26 mouse cellular contexts compared by ENCODE assay signal in genomic region chr12:76795350-76795749, GRCm38 (mm10). TPM values are rescaled to one million over a fixed set of nuclear protein-coding genes. Genes with fewer than 3 reads are reported as not detected.
DNase-seq lines count a peak whose midpoint lies in the region; ATAC-seq and TF ChIP-seq lines count a peak whose summit lies in the region.
"Had no signal": no experiment of that assay in that cellular context is flagged by ENCODE, and none has a peak within 500 bp of the region (broad histone marks: within the 10 kb centered on the region; RNA-seq: fewer than 3 reads in every experiment).

Gpx2 (minus strand) TSS chr12:76795554.

- H3K4me3 ChIP-seq in intestine, embryonic 15.5 days (replicated peaks), result peak within 1 kb of the TSS; percentile 20; the same call in 1 of the 2 replicates
- no peak within 1 kb of the TSS for H3K4me3 ChIP-seq in lung, postnatal 0 days (ENCODE audit: low read depth, low read length)
- peak within 1 kb of the TSS; percentile 30 for H3K4me3 ChIP-seq in stomach, embryonic 16.5 days (replicated peaks; ENCODE audit: low read length)
- H3K4me3 ChIP-seq in kidney, embryonic 16.5 days (ENCODE audit: low read length), result no peak within 1 kb of the TSS
- H3K4me3 ChIP-seq in midbrain, postnatal 0 days (ENCODE audit: low read depth, low read length), result no peak within 1 kb of the TSS
- H3K4me3 ChIP-seq: erythroblast, embryonic 14.5 days; heart, adult 2 months; heart, embryonic 15.5 days; hindbrain, embryonic 15.5 days; liver, embryonic 15.5 days; megakaryocyte, embryonic 14.5 days; myocyte; neural tube, embryonic 15.5 days had no signal

- no peaks in the 10 kb centered on the region for H3K9me3 ChIP-seq in intestine, embryonic 15.5 days
- H3K9me3 ChIP-seq in lung, postnatal 0 days (ENCODE audit: low read length), result no peaks in the 10 kb centered on the region
- H3K9me3 ChIP-seq in stomach, embryonic 16.5 days (replicated peaks; ENCODE audit: control insufficient read depth, low read length), result no peaks in the 10 kb centered on the region
- no peaks in the 10 kb centered on the region for H3K9me3 ChIP-seq in kidney, embryonic 16.5 days (ENCODE audit: low read length)
- no peaks in the 10 kb centered on the region for H3K9me3 ChIP-seq in midbrain, postnatal 0 days (ENCODE audit: low read length)
- H3K9me3 ChIP-seq: heart, embryonic 15.5 days; hindbrain, embryonic 15.5 days; liver, embryonic 15.5 days; megakaryocyte, embryonic 14.5 days; neural tube, embryonic 15.5 days had no signal

- no peak for TF ChIP-seq EP300 in lung, postnatal 0 days (IDR thresholded peaks at IDR 0.05)

- H3K9ac ChIP-seq in intestine, embryonic 15.5 days, result no peak within 1 kb of the TSS
- no peak within 1 kb of the TSS for H3K9ac ChIP-seq in lung, postnatal 0 days (replicated peaks; ENCODE audit: low read depth)
- H3K9ac ChIP-seq in stomach, embryonic 16.5 days (ENCODE audit: low read length), result no peak within 1 kb of the TSS
- no peak within 1 kb of the TSS for H3K9ac ChIP-seq in kidney, embryonic 16.5 days (replicated peaks; ENCODE audit: low read length)
- no peak within 1 kb of the TSS for H3K9ac ChIP-seq in midbrain, postnatal 0 days (replicated peaks; ENCODE audit: low read length, poor library complexity, severe bottlenecking)
- H3K9ac ChIP-seq: heart, embryonic 15.5 days; hindbrain, embryonic 15.5 days; liver, embryonic 15.5 days; neural tube, embryonic 15.5 days had no signal

- DNase-seq in lung, adult 18-20 months, result peak; percentile 68 to 80
- no peak for DNase-seq in lung, postnatal 14 days
- peak; percentile 75 for DNase-seq in lung, postnatal 0 days (ENCODE audit: low spot score)
- DNase-seq in spleen, adult 12 weeks (ENCODE audit: low spot score), result no peak
- DNase-seq in midbrain, postnatal 0 days (ENCODE audit: low spot score), result no peak
- DNase-seq: adrenal gland, adult 2 months; cerebellum, adult 8-10 months; gastrocnemius, postnatal 25 days; heart, adult 2 months; heart, postnatal 4 days; kidney, adult 8-10 months; kidney, postnatal 4 days; midbrain, embryonic 14.5 days; thymus, postnatal 4 days had no signal

- H3K27me3 ChIP-seq in intestine, embryonic 15.5 days (replicated peaks), result no peaks in the 10 kb centered on the region
- H3K27me3 ChIP-seq in lung, postnatal 0 days (replicated peaks; ENCODE audit: insufficient read depth, low read length), result no peaks in the 10 kb centered on the region
- no peaks in the 10 kb centered on the region for H3K27me3 ChIP-seq in stomach, embryonic 16.5 days (ENCODE audit: control insufficient read depth, insufficient read depth, low read length)
- no peaks in the 10 kb centered on the region for H3K27me3 ChIP-seq in kidney, embryonic 16.5 days (ENCODE audit: insufficient read depth, low read length)
- H3K27me3 ChIP-seq in midbrain, postnatal 0 days (ENCODE audit: insufficient read depth, low read length), result no peaks in the 10 kb centered on the region
- H3K27me3 ChIP-seq: hindbrain, embryonic 15.5 days; neural tube, embryonic 15.5 days had no signal

- no peaks in the 10 kb centered on the region for H3K36me3 ChIP-seq in intestine, embryonic 15.5 days
- no peaks in the 10 kb centered on the region for H3K36me3 ChIP-seq in lung, postnatal 0 days (ENCODE audit: insufficient read depth, low read length)
- no peaks in the 10 kb centered on the region for H3K36me3 ChIP-seq in stomach, embryonic 16.5 days (ENCODE audit: control insufficient read depth, insufficient read depth, low read length)
- H3K36me3 ChIP-seq in kidney, embryonic 16.5 days (ENCODE audit: insufficient read depth, low read length), result no peaks in the 10 kb centered on the region
- peaks cover 16% of the 10 kb centered on the region for H3K36me3 ChIP-seq in midbrain, postnatal 0 days (ENCODE audit: insufficient read depth, low read length)
- H3K36me3 ChIP-seq: heart, embryonic 15.5 days; liver, embryonic 15.5 days had no signal

- ATAC-seq in intestine, embryonic 15.5 days, result peak; percentile 75
- peak; percentile 72 for ATAC-seq in lung, postnatal 0 days
- peak; percentile 75 for ATAC-seq in stomach, embryonic 16.5 days (ENCODE audit: insufficient read depth, low FRiP score)
- no peak for ATAC-seq in kidney, embryonic 16.5 days (ENCODE audit: low FRiP score, low TSS enrichment)
- ATAC-seq in midbrain, postnatal 0 days (ENCODE audit: low FRiP score), result no peak
- ATAC-seq: CD4-positive, CD25-positive, alpha-beta regulatory T cell, adult 4 months; forebrain, embryonic 14.5 days had no signal

- H3K4me1 ChIP-seq in intestine, embryonic 15.5 days (replicated peaks), result peaks cover 6% of the 10 kb centered on the region; the same call in 1 of the 2 replicates
- no peaks in the 10 kb centered on the region for H3K4me1 ChIP-seq in lung, postnatal 0 days (ENCODE audit: insufficient read depth, low read depth, low read length)
- H3K4me1 ChIP-seq in stomach, embryonic 16.5 days (ENCODE audit: control insufficient read depth, insufficient read depth, low read length), result peaks cover 15% of the 10 kb centered on the region; the same call in 1 of the 2 replicates
- no peaks in the 10 kb centered on the region for H3K4me1 ChIP-seq in kidney, embryonic 16.5 days (ENCODE audit: insufficient read depth, low read length)
- no peaks in the 10 kb centered on the region for H3K4me1 ChIP-seq in midbrain, postnatal 0 days (ENCODE audit: insufficient read depth, low read length)
- H3K4me1 ChIP-seq: liver, embryonic 15.5 days; neural tube, embryonic 15.5 days had no signal

- H3K27ac ChIP-seq in intestine, embryonic 15.5 days, result 0 out of 2 replicates have a peak within 1 kb of the TSS, but pooled peaks have one; percentile 9
- no peak within 1 kb of the TSS for H3K27ac ChIP-seq in lung, postnatal 0 days (ENCODE audit: low read length)
- H3K27ac ChIP-seq in stomach, embryonic 16.5 days (ENCODE audit: low read length), result peak within 1 kb of the TSS; percentile 70
- no peak within 1 kb of the TSS for H3K27ac ChIP-seq in kidney, embryonic 16.5 days (ENCODE audit: low read length)
- no peak within 1 kb of the TSS for H3K27ac ChIP-seq in midbrain, postnatal 0 days (ENCODE audit: low read depth, low read length)
- H3K27ac ChIP-seq: heart, adult 2 months; heart, embryonic 15.5 days; hindbrain, embryonic 15.5 days; liver, embryonic 15.5 days; neural tube, embryonic 15.5 days had no signal

- TF ChIP-seq CTCF in lung, postnatal 0 days (IDR thresholded peaks at IDR 0.05), result no peak
- no peak for TF ChIP-seq CTCF in midbrain, postnatal 0 days (IDR thresholded peaks at IDR 0.05)

- peak within 1 kb of the TSS; percentile 45 for H3K4me2 ChIP-seq in intestine, embryonic 15.5 days (replicated peaks)
- H3K4me2 ChIP-seq in lung, postnatal 0 days (replicated peaks; ENCODE audit: low read depth, low read length), result no peak within 1 kb of the TSS
- H3K4me2 ChIP-seq in stomach, embryonic 16.5 days (ENCODE audit: low read depth, low read length), result peak within 1 kb of the TSS; percentile 9
- H3K4me2 ChIP-seq in kidney, embryonic 16.5 days (replicated peaks; ENCODE audit: low read depth, low read length), result no peak within 1 kb of the TSS
- H3K4me2 ChIP-seq in midbrain, postnatal 0 days (ENCODE audit: low read depth, low read length, poor library complexity, severe bottlenecking), result no peak within 1 kb of the TSS
- H3K4me2 ChIP-seq: heart, embryonic 15.5 days; hindbrain, embryonic 15.5 days; liver, embryonic 15.5 days; neural tube, embryonic 15.5 days had no signal

- 60% methylated on average over 5 of the region's 5 CpGs for WGBS in intestine, embryonic 15.5 days
- WGBS in lung, postnatal 0 days, result 33% methylated on average over 5 of the region's 5 CpGs
- 50% methylated on average over 5 of the region's 5 CpGs for whole genome bisulfite sequencing in stomach, embryonic 16.5 days
- 75% methylated on average over 5 of the region's 5 CpGs for WGBS in kidney, embryonic 16.5 days
- WGBS in midbrain, postnatal 0 days, result 77% methylated on average over 5 of the region's 5 CpGs

RNA-seq across cellular contexts. Expression of gene Gpx2, which starts in this region (rescaled TPM):
- 81.9 and 89.6 TPM in 2 replicates for polyA plus RNA-seq in intestine, embryonic 15.5 days (2015; fragmentation: Nextera tagmentation; extraction: Ambion mirVana)
- 21.3 TPM in 2 replicates for polyA plus RNA-seq in lung, postnatal 0 days (2015; fragmentation: Nextera tagmentation; extraction: Ambion mirVana)
- 138 and 180 TPM in 2 replicates for polyA plus RNA-seq in stomach, embryonic 16.5 days (2015; fragmentation: Nextera tagmentation; extraction: Ambion mirVana)
- 0.34 and 0.35 TPM in 2 replicates for polyA plus RNA-seq in kidney, embryonic 16.5 days (2015; fragmentation: Nextera tagmentation; extraction: Ambion mirVana)
- 0.33 TPM in 1 of 2 replicates, not detected in the other for total RNA-seq in midbrain, postnatal 0 days (2014; rRNA removed)
- polyA plus RNA-seq in midbrain, postnatal 0 days (2015; fragmentation: Nextera tagmentation; extraction: Ambion mirVana), result 0.21 TPM in 1 of 2 replicates, not detected in the other
- total RNA-seq: adrenal gland, adult 2 months; gastrocnemius, postnatal 25 days; heart, adult 2 months; heart, postnatal 4 days had no signal
- polyA plus RNA-seq: adrenal gland, adult 2 months; CD4-positive, CD25-positive, alpha-beta regulatory T cell, adult 4 months; erythroblast, embryonic 14.5 days; forebrain, embryonic 14.5 days; hindbrain, embryonic 15.5 days; liver, embryonic 15.5 days; midbrain, embryonic 14.5 days; myocyte had no signal

Comparison
In these comparisons a context has a peak if more than half of its experiments do, and no peak if none do; other contexts are left out.
1. RNA of gene Gpx2 (polyA plus RNA-seq): 138 to 180 TPM in stomach, embryonic 16.5 days, 81.9 to 89.6 TPM in intestine, embryonic 15.5 days and 21.3 TPM in lung, postnatal 0 days; 0.34 to 0.35 TPM in kidney, embryonic 16.5 days and 0.21 TPM in midbrain, postnatal 0 days; every median in the first group is over 10 times any median in the second.
2. DNase-seq: peak in lung, adult 18-20 months (2 of 2) and lung, postnatal 0 days (single experiment); none in lung, postnatal 14 days (single experiment), spleen, adult 12 weeks (single experiment) and midbrain, postnatal 0 days (single experiment).
3. ATAC-seq: peak in intestine, embryonic 15.5 days (single experiment), lung, postnatal 0 days (single experiment) and stomach, embryonic 16.5 days (single experiment); none in kidney, embryonic 16.5 days (single experiment) and midbrain, postnatal 0 days (single experiment).
4. H3K27ac ChIP-seq: peak in intestine, embryonic 15.5 days (single experiment) and stomach, embryonic 16.5 days (single experiment); none in lung, postnatal 0 days (single experiment), kidney, embryonic 16.5 days (single experiment) and midbrain, postnatal 0 days (single experiment).
5. H3K4me2 ChIP-seq: peak in intestine, embryonic 15.5 days (single experiment) and stomach, embryonic 16.5 days (single experiment); none in lung, postnatal 0 days (single experiment), kidney, embryonic 16.5 days (single experiment) and midbrain, postnatal 0 days (single experiment).
6. H3K4me3 ChIP-seq: peak in intestine, embryonic 15.5 days (single experiment) and stomach, embryonic 16.5 days (single experiment); none in lung, postnatal 0 days (single experiment), kidney, embryonic 16.5 days (single experiment) and midbrain, postnatal 0 days (single experiment).